10 mouse cellular contexts compared by ENCODE assay signal in the genomic region with DNA sequence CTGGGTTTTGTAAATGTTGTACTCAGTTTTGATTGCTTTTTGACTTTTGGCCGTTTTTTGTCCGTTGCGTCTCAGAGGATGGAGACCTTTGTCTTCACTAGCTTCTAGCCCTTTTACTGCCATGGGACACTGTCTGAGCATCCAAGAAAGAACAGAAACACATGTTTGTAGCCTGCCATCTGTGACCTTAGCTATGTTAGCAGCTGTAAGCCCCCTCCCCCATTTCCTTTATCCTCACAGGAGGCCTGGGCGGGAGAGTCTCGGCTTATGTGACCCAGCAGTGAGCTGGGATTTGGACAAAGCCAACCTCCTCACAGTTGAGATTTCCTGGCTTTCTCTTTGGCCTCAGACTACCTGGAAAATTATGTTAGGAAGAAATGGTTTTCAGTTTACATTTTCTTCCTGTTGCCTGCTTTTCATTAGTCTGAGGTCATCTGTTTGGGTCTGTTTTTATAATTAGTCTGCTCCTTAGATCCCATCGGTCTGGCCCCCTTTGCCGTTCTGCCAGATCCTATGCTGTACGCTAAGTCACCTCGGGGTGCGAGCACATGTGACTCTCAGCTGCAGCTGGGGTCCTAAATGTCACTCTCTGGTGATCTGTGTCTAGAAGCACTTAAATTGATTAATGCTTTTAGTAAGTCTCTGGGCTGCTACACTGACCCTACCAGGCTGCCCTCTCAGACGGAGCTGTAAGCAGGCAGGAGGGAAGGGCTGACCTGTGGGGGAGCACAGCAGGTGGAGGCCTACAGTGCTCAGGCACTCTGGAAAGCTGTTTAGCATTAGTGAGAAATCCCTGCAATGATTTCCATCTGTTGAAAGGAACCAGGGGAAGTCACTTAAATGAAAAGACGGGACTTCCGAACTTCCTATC.
DNase-seq lines count a peak whose midpoint lies in the region; ATAC-seq and TF ChIP-seq lines count a peak whose summit lies in the region.
"Had no signal": no experiment of that assay in that cellular context is flagged by ENCODE, and none has a peak within 500 bp of the region (broad histone marks: within the 10 kb centered on the region; RNA-seq: fewer than 3 reads in every experiment).

No protein-coding gene starts in this region.

- H3K4me2 ChIP-seq in intestine, embryonic 14.5 days (ENCODE audit: low read length): no peak overlapping the region
- no peak overlapping the region for H3K4me2 ChIP-seq in intestine, embryonic 16.5 days (ENCODE audit: low read depth, low read length)
- 0 out of 2 replicates have a peak overlapping the region, but pooled peaks have one; percentile 3 for H3K4me2 ChIP-seq in limb, embryonic 11.5 days (ENCODE audit: low read depth, severe bottlenecking)

- DNase-seq in intestine, embryonic 14.5 days (ENCODE audit: low spot score): no peak
- DNase-seq in ES-E14 (ENCODE audit: low read depth, low spot score) (no peak), adipocyte (ENCODE audit: low spot score) (no peak)
- DNase-seq in embryo, embryonic 9.5 days (ENCODE audit: extremely low spot score): peak; percentile 62
- DNase-seq in limb, embryonic 11.5 days (ENCODE audit: low spot score): peak; percentile 83
- DNase-seq in layer of hippocampus, postnatal 14 days (ENCODE audit: low spot score in 2 of 2): no peak
- DNase-seq: liver; spleen, adult 18-20 months had no signal

- no peak overlapping the region for H3K9ac ChIP-seq in intestine, embryonic 14.5 days (ENCODE audit: low read length)
- H3K9ac ChIP-seq in intestine, embryonic 16.5 days (ENCODE audit: low read depth, low read length): no peak overlapping the region
- H3K9ac ChIP-seq in ES-E14 (ENCODE audit: insufficient read depth, low read depth, low read length, poor library complexity, severe bottlenecking): no peak overlapping the region; the same call in 1 of the 2 replicates
- no peak overlapping the region for H3K9ac ChIP-seq in limb, embryonic 11.5 days (ENCODE audit: low read length)

- WGBS in intestine, embryonic 14.5 days: 55% methylated on average over 13 of the region's 13 CpGs
- 55% methylated on average over 13 of the region's 13 CpGs for WGBS in intestine, embryonic 16.5 days
- WGBS in limb, embryonic 11.5 days: 10% methylated on average over 13 of the region's 13 CpGs

- in situ Hi-C loops in ES-E14 (cut with MboI; ENCODE audit: low sequenced_read_pairs in 2 of 2, unreplicated experiment in 2 of 2): no loop called here

- H3K27me3 ChIP-seq in intestine, embryonic 14.5 days (replicated peaks; ENCODE audit: control insufficient read depth, insufficient read depth, low read length): no peaks in the 10 kb centered on the region
- H3K27me3 ChIP-seq in intestine, embryonic 16.5 days (replicated peaks; ENCODE audit: control insufficient read depth, insufficient read depth, low read length): no peaks in the 10 kb centered on the region
- no peaks in the 10 kb centered on the region for H3K27me3 ChIP-seq in limb, embryonic 11.5 days (ENCODE audit: control insufficient read depth, insufficient read depth, low read length)

- H3K27ac ChIP-seq in intestine, embryonic 14.5 days (ENCODE audit: low read depth): 0 out of 2 replicates have a peak overlapping the region, but pooled peaks have one; percentile 44
- H3K27ac ChIP-seq in intestine, embryonic 16.5 days (ENCODE audit: low read length): no peak overlapping the region
- peak overlapping the region; percentile 69 for H3K27ac ChIP-seq in ES-E14 (ENCODE audit: insufficient read depth, low read depth, low read length, poor library complexity, severe bottlenecking)
- peak overlapping the region; percentile 84 for H3K27ac ChIP-seq in limb, embryonic 11.5 days (replicated peaks; ENCODE audit: low read depth, low read length)

- peaks cover 52% of the 10 kb centered on the region for H3K36me3 ChIP-seq in intestine, embryonic 14.5 days (ENCODE audit: control insufficient read depth, insufficient read depth, low read length)
- H3K36me3 ChIP-seq in intestine, embryonic 16.5 days (ENCODE audit: control insufficient read depth, insufficient read depth, low read length): peaks cover 5% of the 10 kb centered on the region; the same call in 1 of the 2 replicates
- peaks cover 33% of the 10 kb centered on the region for H3K36me3 ChIP-seq in ES-E14 (ENCODE audit: control insufficient read depth, insufficient read depth, low read length, poor library complexity, severe bottlenecking)
- H3K36me3 ChIP-seq in limb, embryonic 11.5 days (ENCODE audit: control insufficient read depth, insufficient read depth, low read length): peaks cover 12% of the 10 kb centered on the region

- ATAC-seq in intestine, embryonic 14.5 days (replicated peaks; ENCODE audit: low FRiP score, low TSS enrichment, low read depth): no peak
- no peak for ATAC-seq in intestine, embryonic 16.5 days
- peak; percentile 95 for ATAC-seq in limb, embryonic 11.5 days (ENCODE audit: insufficient number of reproducible peaks, low FRiP score, low TSS enrichment, low read depth)
- ATAC-seq in frontal cortex, adult (ENCODE audit: low TSS enrichment): no peak

- H3K9me3 ChIP-seq in intestine, embryonic 14.5 days (ENCODE audit: control insufficient read depth, low read length): no peaks in the 10 kb centered on the region
- no peaks in the 10 kb centered on the region for H3K9me3 ChIP-seq in intestine, embryonic 16.5 days (ENCODE audit: control insufficient read depth, low read length)
- no peaks in the 10 kb centered on the region for H3K9me3 ChIP-seq in ES-E14 (ENCODE audit: control insufficient read depth, insufficient read depth, low read depth, low read length)
- H3K9me3 ChIP-seq in limb, embryonic 11.5 days (ENCODE audit: control insufficient read depth, low read length): no peaks in the 10 kb centered on the region

- H3K4me3 ChIP-seq in intestine, embryonic 14.5 days (ENCODE audit: low read depth, low read length): no peak overlapping the region
- no peak overlapping the region for H3K4me3 ChIP-seq in intestine, embryonic 16.5 days (ENCODE audit: low read length)
- no peak overlapping the region for H3K4me3 ChIP-seq in ES-E14 (ENCODE audit: insufficient read depth in 1 of 2, low read depth in 1 of 2, low read length in 2 of 2, poor library complexity in 1 of 2, severe bottlenecking in 1 of 2)
- H3K4me3 ChIP-seq in limb, embryonic 11.5 days (ENCODE audit: low read depth, low read length): no peak overlapping the region

- 0 out of 2 replicates have a peak, but pooled peaks cover 3% of the 10 kb centered on the region for H3K4me1 ChIP-seq in intestine, embryonic 14.5 days (replicated peaks; ENCODE audit: control insufficient read depth, insufficient read depth, low read length)
- peaks cover 4% of the 10 kb centered on the region; the same call in 1 of the 2 replicates for H3K4me1 ChIP-seq in intestine, embryonic 16.5 days (ENCODE audit: control insufficient read depth, insufficient read depth, low read length)
- peaks cover 11 to 33% of the 10 kb centered on the region in 2 experiments for H3K4me1 ChIP-seq in ES-E14 (ENCODE audit: control insufficient read depth in 2 of 2, insufficient read depth in 2 of 2, low read length in 2 of 2, poor library complexity in 1 of 2)
- H3K4me1 ChIP-seq in limb, embryonic 11.5 days (ENCODE audit: control insufficient read depth, insufficient read depth, low read length): peaks cover 32% of the 10 kb centered on the region

TF ChIP-seq in ES-E14, 5 proteins besides CTCF, POLR2A, EP300 and RAD21:
- TF ChIP-seq ZNF384 (IDR thresholded peaks at IDR 0.05; ENCODE audit: low read depth, low read length) (no peak), CHD2 (IDR thresholded peaks at IDR 0.05; ENCODE audit: low read depth, low read length) (no peak), MAFK (IDR thresholded peaks at IDR 0.05; ENCODE audit: insufficient read depth, low read depth, low read length) (no peak), ZC3H11A (IDR thresholded peaks at IDR 0.05; ENCODE audit: borderline replicate concordance, low read depth, low read length) (no peak), HCFC1 (IDR thresholded peaks at IDR 0.05; ENCODE audit: borderline replicate concordance, insufficient read depth, low read length) (no peak)
TF ChIP-seq in ES-E14: peak in this region for 0.

Comparison
In these comparisons a context has a peak if more than half of its experiments do, and no peak if none do; other contexts are left out.
1. DNase-seq: peak in embryo, embryonic 9.5 days (single experiment) and limb, embryonic 11.5 days (single experiment); none in intestine, embryonic 14.5 days (single experiment), ES-E14 (single experiment), adipocyte (single experiment) and layer of hippocampus, postnatal 14 days (0 of 2).